Mouse (Mus musculus): ENCODE results near the gene Mdm2.
"Not testable (repeated sequence)": the region's sequence is repeated elsewhere in the genome, so short reads cannot be mapped to it uniquely, and the experiment has no call there.

Mdm2 gene

DNA sequence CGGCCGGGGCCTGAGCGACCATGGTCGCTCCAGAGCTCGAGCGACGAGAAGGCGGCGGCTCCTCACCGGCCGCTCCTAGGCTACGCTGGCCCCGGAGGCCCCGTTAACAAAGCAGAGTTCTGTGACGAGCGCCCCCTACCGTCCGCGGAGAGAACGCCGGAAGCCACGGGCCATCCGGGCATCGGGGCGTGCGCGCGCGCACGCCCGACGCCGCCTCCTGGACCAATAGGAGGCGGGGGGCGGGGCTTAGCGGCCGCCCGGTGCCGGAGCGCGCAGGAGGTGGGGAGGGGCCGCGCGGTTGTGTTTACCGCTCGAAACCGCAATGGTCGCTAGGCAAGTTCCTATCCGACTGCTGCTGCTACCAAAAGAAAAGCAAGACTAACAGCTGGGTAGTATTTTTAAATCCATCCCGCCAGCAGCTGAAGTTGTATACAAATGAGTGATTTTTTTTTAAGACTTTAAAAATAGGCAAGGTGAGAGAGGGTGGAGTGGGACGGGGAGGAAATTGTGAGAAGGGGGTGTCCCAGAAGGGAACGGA is at the start of gene Mdm2:
TSS of gene Mdm2 (minus strand) at position 155 of the 538 bp plus-strand sequence.
- DNase-seq (ENCODE audit: low spot score in 2 of 2): peak; percentile 91 to 98

DNA sequence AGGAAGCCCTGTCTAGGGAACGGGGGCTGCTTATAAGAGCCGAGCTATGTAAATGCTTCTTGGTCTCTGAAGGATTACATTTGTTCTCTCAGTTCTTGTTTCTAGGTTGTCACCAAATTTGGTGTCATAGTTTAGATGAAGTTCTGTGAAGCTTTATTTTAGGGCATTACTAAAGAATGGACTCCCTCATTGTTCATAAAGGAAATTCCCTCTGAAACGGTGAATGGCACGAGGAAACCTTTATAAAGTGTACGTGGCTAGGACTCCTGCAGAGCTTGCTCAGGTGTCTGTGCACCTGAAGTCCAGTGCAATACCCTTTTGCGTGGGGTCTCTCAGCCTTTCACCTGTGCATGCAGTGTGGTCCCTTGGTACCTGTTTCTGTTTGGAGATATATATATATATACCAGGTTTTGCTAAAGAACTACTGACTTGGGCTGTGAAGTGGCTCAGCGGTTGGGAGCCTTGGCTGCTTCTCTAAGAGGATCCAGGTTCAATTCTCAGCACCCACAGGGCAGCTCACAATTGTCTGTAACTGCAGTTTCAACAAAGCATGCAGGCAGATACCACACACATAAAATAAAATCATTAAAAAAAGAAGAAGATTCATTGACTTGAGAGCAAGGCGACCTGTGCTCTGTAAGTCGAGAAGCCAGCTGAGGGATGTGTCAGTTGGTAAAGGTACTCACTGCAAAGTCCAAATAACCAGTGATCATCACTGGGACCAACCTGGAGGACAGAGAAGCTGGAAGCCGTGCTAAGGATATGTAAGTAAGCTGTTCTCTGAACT is 49.5 kb upstream of the Mdm2 start:
- no peak for DNase-seq (ENCODE audit: low spot score in 2 of 2)

DNA sequence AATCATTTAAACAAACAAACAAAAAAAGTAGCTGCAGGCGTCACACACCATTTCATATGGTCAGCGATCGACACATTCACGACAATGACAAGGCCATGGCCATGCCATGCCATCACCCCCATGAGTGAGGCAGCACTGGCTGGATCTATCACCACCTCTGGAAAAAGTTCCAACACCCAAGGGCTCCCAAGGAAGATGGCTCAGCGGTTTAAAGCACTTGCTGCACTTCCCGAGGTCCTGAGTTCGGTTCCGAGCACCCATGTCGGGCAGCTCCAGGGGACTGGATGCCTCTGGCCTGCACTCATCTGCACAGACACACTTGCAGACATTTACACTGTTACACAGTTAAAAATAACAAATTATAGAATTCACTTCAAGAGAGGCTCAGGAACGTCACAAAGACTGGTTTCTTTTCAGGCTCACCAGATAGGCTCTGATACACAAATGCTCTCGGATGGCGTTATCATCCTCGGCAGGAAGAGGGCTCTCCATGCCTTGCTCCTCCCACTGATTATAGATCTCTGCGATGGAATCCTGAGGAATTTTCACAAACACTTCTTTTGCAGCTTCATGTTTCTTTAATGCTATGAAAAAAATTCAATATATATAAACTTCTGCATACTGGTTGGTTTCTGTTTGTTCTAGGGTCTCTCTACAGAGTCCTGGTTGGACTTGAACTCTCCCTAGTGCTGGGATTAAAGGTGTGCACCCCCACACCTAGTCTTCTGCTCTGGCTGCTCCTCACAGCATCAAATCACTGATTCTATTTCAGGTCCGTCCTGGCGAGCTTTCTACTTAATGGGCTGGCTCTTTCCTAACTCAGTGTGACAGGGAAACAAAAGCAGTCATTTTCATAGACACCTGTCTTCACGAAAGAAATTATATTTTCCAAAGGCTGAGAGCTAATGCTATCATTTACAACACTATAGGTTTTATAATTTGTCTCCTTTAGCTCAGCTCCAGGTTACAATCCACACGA is 48.5 kb upstream of the Mdm2 start:
- DNase-seq (ENCODE audit: low spot score in 2 of 2): no peak

DNA sequence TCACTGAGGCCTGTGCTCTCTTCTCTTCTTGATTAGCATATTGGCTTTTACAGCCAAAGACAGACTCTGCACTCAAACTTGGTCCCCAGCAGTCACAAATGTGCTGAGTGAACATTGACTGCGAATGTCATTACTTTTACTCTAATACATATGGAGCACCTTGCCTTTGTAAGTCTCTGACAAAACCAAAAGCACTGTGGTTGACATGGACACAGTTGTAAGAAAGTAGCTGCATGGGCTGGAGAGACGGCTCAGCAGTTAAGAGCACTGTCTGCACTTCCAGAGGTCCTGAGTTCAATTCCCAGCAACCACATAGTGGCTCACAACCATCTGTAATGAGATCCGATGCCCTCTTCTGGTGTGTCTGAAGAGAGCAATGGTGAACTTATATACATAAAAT is 47.8 kb upstream of the Mdm2 start:
- not testable (repeated sequence) for DNase-seq (ENCODE audit: low spot score in 2 of 2)

DNA sequence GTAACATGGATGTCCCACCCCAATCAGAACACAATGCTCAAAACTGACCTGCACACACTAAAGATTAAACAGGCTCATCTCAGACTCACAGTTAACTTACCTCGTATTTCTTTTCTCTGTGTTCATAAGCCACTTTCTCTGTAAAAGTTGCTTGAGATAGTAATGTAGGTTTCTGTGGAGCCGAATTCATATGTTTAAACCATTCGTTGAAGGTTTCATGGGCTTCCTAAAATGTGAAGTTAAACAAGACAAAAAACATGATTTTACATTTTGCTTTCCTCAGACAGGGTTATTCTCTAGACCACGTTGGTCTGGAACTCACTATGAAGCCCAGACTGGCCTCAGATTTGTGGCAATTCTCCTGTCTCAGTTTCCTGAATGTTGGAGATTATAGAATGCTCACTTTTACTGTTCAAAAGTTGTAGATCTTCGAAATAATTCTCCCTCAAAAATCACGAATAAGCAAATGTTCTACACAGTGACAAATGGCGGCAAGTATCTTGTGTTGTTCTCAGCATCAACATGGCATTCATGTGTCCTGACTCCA is 47.3 kb upstream of the Mdm2 start:
- DNase-seq (ENCODE audit: low spot score in 2 of 2): no peak

DNA sequence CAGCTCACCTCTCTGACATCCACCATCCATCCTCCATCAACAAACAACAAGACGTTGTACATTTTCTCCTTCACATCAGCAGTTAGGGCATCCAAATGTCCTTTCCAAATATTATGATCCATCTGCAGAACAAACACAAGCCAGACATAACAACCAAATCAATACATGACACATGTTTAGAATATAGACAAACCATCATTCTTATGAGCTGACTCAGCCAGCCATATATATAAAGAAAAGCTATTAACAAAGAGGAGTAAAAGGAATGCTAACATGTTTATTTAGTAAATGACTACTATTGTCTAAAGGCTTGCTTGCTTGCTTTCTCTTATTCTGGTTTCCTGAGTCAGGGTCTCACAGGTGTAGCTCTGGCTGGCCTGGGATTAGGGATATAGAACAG is 46.7 kb upstream of the Mdm2 start:
- DNase-seq (ENCODE audit: low spot score in 2 of 2): no peak

DNA sequence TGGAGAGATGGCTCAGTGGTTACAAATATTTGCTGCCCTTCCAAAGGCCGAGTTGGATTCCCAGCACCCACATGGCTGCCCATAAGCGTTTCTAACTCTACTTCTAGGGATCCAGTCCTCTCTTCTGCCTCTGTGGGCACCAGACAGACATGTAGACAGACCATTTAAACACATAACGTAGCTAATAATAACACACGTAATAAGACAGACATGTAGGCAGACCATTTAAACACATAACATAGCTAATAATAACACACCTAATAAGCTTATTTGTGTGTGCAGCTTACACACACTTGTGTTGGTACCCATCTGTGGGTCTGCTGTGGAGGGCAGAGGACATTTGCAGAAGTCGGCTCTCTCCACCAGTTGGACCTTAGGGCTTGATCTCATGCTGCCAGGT is 46.2 kb upstream of the Mdm2 start:
- DNase-seq (ENCODE audit: low spot score in 2 of 2): no peak

DNA sequence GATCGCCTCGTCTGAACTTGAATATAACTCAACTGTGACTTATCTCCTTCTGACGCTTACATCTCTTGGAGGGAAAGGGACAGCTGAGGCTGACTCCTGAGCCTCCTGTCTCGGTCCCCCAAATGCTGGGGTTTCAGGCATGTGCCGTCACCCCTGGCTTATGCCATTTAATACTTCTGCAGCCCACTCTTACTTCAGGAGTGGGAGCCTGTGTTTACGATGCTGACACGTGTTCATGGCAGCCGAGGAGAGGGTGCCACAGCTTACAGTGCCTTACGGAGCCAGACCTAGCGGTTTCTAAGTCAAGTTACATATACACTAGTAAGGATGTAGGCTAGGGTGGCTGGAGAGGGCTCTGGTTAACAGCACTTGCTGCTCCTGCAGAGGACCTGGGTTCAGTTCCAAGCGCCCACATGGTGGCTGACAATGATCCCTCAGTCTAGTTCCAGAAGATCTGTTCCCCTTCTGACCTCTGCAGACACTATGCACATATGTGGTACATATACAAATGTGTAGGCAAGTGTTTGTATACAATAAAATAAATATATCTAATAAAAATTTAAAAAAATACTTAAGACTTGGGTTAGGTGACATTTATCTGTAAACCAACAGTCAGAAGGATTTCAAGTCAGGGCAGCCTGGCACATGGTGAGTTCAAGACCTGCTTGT is 45.4 kb upstream of the Mdm2 start:
- DNase-seq (ENCODE audit: low spot score in 2 of 2): no peak

DNA sequence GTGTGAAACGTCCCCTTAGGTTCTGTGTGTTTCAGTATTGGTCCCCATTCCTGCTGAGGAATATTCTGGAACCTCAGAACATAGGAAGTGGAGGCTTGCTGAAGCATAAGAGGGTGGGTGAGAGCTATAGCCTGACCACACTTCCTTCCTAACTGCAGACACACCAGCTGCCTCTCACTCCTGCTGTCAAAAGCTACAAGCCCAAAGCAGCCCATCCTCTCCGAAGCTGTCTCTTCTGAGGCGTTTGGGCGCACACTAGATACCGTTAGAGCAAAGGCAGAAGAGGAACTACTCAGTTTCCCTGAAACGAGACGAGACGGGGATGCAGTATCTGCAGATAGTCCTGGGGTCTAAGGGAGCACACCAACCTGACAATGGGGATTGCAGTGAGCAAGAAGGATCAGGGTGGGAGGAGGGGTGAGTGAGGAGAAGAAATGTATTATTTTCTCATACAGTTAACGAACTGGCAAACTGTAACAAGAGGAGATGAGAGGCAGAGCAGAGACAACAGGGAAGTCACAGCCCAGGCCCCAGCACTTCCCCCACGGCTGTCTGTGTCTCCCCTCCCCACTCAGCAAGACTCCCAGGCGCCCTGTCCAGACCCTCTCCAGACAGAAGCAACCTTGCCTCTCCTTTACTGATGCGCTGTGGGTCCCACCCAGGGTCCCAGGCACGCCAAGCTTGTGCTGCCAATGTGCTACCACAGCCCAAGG is 44.7 kb upstream of the Mdm2 start:
- no peak for DNase-seq (ENCODE audit: low spot score in 2 of 2)

DNA sequence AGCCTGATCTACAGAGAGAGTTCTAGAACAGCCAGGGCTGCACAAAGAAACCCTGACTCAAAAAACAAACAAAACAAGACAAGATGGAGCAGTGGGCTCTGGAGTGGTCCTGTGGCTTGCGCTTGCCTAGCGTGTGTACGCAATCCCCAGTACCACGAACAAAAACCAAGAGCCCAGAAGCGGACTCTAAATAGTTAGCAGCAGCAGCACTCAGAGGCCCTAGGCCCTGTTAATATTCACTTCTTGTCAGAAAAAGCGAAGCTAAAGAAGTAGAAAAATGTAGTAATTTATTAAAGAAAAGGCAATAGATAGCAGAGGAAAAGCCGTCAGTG is 44.0 kb upstream of the Mdm2 start:
- DNase-seq (ENCODE audit: low spot score in 2 of 2): no peak

DNA sequence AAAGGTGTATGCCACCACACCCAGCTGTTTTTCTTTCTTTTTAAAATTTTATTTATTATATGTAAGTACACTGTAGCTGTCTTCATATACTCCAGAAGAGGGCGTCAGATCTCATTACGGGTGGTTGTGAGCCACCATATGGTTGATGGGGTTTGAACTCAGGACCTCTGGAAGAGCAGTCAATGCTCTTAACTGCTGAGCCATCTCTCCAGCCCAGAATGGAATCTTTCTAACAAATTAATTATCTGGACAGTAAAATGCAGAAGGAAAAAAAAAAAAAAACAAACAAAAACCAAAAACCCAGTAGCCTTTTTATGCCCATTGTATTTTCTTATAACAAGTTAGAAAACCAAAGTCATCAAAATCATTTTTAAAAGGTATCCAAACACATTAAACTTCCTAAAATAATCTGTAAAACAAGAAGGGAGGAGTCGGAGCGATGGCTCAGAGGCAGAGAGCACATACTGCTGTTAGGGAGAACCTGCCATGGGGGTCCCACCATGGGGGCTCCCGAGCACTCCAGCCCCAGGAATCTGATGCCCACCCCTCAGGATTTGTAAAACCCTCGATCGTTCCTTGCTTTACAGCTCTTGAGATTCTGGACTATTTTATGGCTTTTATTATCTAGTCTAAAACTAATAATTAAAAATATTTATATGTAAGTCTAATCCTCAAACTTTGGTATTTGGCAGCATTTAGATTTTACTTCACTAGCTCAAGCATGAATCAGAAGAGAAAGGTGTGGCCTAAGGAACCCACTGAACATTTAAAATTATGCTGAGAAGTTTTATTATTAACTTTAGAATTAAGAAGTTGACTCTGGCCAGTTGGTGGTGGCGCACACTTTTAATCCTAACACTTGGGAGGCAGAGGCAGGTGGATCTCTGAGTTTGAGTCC is 43.4 kb upstream of the Mdm2 start:
- no peak for DNase-seq (ENCODE audit: low spot score in 2 of 2)

DNA sequence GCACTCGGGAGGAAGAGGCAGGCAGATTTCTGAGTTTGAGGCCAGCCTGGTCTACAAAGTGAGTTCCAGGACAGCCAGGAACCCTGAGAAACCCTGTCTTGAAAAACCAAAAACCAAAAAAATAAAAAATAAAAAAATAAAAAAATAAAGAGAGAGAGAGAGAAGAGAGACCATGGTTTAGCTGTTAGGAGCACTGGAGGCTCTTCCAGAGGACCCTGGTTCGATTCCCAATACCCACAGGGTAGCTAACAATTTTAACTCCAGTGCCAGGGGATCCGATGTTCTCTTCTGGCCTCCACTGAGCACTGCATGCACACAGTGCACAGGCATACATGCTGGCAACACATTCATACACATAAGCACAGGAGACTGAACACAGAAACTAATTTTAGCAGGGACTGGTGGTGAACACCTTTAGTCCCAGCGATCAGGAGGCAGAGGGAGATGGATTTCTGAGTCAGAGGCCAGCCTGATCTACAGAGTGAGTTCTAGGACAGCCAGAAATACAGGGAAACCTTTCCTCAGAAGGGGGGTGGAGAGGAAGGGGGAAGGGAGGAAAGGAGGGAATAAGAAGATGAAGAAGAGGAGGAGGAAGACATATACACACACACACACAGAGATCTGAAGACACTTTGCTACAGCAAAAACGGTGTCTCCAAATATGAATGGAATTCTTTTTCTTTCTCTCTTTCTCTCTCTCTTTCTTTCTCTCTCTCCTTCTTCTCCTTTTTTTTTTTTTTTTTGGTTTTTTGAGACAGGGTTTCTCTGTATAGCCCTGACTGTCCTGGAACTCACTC is 42.5 kb upstream of the Mdm2 start:
- DNase-seq (ENCODE audit: low spot score in 2 of 2): no peak

DNA sequence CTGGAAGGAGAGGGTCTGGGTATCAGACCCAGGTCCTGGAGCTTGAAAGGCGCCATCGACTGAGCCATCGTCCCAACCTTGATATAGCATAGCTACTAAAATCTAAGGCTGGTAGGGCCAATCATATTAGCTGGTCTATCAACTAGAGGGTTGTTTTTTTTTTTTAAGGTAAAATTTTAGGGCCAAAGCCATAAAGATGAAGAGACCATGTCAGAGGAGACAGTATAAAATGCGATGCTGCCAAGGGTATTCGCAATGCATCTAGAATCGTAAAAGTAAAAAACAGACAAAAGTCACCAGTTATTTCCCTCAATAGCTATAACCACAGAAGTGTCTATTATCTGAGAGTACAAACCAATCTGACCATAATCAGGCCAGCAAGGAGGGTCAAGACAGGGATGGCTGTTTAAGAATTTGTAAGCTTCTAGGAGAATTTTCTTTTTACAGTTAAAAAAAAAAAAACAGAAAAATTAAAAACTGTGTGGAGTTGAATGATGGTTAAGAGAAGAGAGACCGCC is 41.8 kb upstream of the Mdm2 start:
- DNase-seq (ENCODE audit: low spot score in 2 of 2): no peak

DNA sequence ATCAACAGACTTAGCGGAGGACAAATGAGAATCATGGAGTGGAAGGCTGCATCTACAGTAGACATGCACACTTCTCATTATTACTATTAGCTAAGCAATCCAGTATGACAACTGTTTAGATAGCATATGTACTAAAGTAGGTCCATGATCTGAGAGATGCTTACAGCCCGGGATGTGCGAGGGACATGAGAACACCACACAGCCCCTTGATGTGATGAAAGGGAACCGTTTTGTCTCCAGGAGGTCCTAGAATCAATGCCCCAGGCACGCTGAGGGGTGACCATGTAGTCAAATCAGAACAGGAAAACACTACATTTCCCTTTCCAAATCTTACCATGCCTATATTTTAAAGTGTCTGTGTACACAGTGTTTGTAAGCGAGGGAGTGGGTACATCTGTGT is 41.2 kb upstream of the Mdm2 start:
- DNase-seq (ENCODE audit: low spot score in 2 of 2): no peak

DNA sequence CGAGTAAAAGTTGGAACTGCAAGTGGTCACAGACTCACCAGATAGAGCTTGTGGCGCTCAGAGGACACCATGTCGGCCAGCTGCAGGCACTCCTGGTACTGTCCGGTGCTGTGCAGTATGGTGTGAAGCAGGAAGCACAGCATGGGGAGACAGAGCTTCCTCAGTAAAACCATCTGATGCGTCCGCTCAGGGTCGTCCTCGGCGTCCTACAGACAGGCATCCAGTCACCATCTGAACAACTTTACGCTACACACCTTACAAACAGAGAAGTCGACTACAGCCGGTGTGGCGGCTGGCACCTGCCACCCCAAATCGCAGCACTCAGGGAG is 40.7 kb upstream of the Mdm2 start:
- no peak for DNase-seq (ENCODE audit: low spot score in 2 of 2)

DNA sequence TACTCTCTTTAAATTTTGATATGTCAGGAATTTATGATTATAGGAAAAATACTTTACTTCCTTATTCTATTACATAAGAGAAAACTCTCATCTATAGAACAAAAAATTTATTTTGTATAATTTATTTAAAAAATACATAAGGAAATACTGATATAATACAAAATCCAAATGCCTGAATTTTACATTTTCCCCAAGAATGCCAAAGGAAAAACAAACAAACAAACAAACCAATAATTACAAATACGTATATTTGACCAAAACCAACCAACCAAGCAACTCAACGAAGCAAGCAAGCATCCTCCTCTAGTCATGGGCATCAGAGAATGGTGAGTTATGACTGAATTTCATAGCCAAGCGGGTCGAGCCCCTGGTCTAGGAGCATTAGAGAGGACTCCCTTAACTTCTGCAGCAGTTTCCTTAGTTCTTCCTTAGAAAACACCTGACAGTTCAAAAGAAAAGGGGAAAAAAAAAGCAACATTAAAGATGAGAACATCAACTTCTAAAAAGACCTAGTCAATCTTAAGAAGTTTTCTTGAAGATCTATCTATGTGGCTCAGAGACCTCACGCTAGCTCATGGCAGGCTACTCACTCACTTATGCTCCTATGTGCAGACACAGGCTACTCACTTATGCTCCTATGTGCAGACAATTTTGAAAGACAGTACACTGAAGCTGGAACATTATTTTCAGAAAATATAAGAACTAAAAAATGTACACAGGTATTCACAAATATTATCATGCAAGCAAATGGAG is 40.1 kb upstream of the Mdm2 start:
- DNase-seq (ENCODE audit: low spot score in 2 of 2): no peak

DNA sequence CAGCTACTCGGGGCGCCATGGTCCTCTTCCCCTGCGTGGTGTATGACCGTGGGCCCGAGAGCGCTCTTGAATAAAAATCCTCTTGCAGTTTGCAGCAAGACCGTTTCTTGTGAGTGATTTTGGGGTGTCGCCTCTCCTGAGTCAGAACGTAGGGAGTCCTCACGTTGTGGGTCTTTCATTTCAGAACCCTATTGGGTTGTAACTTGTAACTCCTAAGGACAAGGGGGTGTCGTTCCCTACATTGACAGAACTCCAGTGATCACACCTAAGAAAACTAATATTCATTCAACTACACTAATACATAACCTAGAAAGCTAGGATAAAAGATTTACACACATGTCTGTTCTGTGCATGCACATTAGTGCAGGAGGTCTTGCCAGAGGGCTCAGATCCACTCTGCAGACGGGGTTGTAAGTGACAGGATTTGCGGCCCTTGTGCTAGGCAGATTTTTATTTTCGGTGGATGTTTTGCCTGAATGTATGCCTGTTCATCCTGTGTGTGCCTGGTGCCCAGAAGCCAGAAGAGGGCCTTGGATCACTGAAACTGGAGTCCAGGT is 39.3 kb upstream of the Mdm2 start:
- DNase-seq (ENCODE audit: low spot score in 2 of 2): no peak

DNA sequence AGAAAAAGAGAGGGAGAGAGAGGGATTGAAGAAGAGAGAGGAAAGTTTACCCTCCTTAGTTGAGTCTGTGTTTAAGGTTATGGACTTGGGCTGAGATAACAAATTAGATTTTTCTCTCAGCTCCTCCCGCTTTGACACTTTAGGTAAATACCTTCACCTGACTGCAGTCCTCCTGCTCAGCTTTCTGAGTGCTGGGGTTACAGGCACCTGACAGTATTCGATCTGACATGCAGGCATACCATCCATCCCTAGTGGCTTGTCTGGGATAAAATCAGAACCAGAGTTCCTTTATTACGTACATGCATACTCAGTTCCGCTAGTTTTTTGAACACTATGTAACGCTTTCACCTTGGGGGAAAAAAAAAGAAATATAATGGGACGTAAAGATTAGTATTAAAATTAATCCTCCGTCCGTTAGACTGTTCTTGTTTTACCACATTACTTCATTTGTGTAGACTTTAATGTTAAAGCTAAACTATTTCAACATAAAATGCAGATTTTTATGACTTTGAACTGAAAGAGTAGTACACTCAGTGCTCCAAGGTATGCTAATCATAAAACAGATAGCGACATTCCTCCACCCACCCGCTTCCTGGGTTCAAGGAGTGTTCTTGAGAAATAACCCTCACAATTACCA is 38.6 kb upstream of the Mdm2 start:
- no peak for DNase-seq (ENCODE audit: low spot score in 2 of 2)
